19 mouse cellular contexts compared by ENCODE assay signal in genomic region chr6:31184554-31184953, GRCm38 (mm10).
A peak's percentile ranks its signal among the peaks of the same experiment; 100 is the strongest.
DNase-seq lines count a peak whose midpoint lies in the region; ATAC-seq lines count a peak whose summit lies in the region.
"Had no signal": no experiment of that assay in that cellular context is flagged by ENCODE, and none has a peak within 500 bp of the region (broad histone marks: within the 10 kb centered on the region; RNA-seq: fewer than 3 reads in every experiment).

No protein-coding gene starts in this region.

- peak; percentile 43 for DNase-seq in kidney, adult 11 months
- DNase-seq in kidney, adult 18-20 months = no peak
- peak; percentile 86 for DNase-seq in lung, postnatal 25 days (ENCODE audit: low spot score)
- DNase-seq in lung, postnatal 4 days = no peak
- DNase-seq in layer of hippocampus, adult 9-11 months = no peak
- no peak for DNase-seq in frontal cortex, postnatal 36 days (ENCODE audit: low spot score in 2 of 2)
- DNase-seq: adrenal gland, adult 2 months; cerebellum, postnatal 10 days; embryo, embryonic 11 days; gastrocnemius, postnatal 25 days; heart, postnatal 36 days; kidney, postnatal 4 days; layer of hippocampus, postnatal 36 days; liver; retina, postnatal 1 day; right cerebral cortex, postnatal 4 days; thymus, adult 18-20 months had no signal

- ATAC-seq in activated CD4-positive, CD25-positive, alpha-beta regulatory T cell, adult 4 months = peak; percentile 66
- 0 out of 2 replicates have a peak, but pooled peaks have one; percentile 22 for ATAC-seq in monocyte, adult 5-6 weeks (replicated peaks; ENCODE audit: insufficient number of reproducible peaks, low FRiP score, low TSS enrichment, poor library complexity, severe bottlenecking)

Comparison
In these comparisons a context has a peak if more than half of its experiments do, and no peak if none do; other contexts are left out.
1. DNase-seq: peak in kidney, adult 11 months (single experiment) and lung, postnatal 25 days (single experiment); none in kidney, adult 18-20 months (single experiment), lung, postnatal 4 days (0 of 2), layer of hippocampus, adult 9-11 months (single experiment) and frontal cortex, postnatal 36 days (0 of 2).